Mouse (Mus musculus): Measurements from ENCODE around the gene Lipk. TPM values are rescaled to one million over a fixed set of nuclear protein-coding genes. Genes with fewer than 3 reads are reported as not detected.

The Lipk gene
- under 1 TPM; 0.15 to 0.40 (median 0.31) TPM for total RNA-seq (2022)

GRCm38 (mm10) chr19:34008002-34008401 is at the start of gene Lipk:
TSS of gene Lipk (plus strand) at chr19:34008290.
- no peak for DNase-seq

DNA sequence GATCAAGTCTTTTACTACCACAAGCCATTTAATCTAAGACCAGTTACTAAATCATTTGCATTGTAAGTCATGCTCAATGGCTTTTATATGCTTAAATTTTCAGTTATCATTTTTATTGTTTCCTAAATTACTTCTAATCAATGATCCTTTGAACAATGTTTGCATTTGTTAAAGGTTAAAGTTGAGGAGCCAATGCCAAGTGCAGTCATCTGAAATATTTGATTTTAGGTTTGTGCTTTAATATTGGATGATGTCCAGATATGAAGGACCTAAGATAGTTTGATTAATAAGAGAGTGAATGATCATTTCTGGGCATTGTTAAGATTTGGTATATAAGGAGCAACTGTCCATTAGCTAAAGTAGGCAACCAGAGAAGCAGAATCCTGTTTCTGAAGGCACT is 47.2 kb upstream of the Lipk start, which contains the start of gene Lipf:
TSS of gene Lipf (plus strand) at position 301 of the 400 bp plus-strand sequence.
- DNase-seq: no peak

- DNase-seq: no peak
Observed at GRCm38 (mm10) chr19:33979007-33979406, 29.1 kb upstream of the Lipk start.

GRCm38 (mm10) chr19:33983043-33983442 is 25.0 kb upstream of the Lipk start:
- DNase-seq: no peak

GRCm38 (mm10) chr19:34021440-34022172 is 13.5 kb downstream of the Lipk start:
- DNase-seq: no peak

DNA sequence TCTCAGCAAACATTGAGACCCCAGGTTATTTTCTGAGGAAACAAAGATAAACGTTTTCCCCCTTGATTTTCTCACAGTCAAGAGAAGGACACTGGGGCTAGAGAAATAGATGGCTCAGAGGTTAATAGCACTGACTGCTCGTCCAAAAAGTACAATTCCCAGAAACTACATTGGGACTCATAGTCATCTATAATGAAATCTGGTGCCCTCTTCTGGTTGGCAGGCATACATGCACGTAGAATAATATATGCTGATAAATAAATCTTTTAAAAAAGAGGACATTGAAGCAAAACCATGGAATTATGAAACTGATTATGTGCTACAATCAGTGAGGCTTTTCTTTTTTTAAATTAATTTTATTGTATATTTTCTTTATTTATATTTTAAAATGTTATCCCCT is 14.7 kb downstream of the Lipk start:
- DNase-seq: no peak

DNA sequence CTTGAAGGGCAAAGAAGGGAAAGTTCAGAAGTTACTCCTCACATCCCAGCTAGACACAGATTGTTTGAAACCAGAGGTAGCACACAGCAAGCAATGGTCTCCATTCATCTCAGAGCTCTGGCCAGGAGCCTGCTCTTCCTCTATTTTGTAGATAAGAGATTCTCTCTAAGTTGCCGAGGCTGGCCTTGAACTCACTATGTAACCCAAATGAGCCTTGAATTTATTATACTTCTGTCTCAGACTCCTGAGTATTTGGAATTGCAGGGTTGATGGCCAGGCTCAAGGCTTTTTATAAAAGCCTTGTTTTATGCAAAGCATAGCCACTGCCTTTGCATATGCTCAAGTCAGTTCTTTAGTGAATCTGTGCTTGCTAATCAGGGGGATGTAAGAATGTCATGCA is 31.6 kb downstream of the Lipk start:
- DNase-seq: peak; percentile 24

DNA sequence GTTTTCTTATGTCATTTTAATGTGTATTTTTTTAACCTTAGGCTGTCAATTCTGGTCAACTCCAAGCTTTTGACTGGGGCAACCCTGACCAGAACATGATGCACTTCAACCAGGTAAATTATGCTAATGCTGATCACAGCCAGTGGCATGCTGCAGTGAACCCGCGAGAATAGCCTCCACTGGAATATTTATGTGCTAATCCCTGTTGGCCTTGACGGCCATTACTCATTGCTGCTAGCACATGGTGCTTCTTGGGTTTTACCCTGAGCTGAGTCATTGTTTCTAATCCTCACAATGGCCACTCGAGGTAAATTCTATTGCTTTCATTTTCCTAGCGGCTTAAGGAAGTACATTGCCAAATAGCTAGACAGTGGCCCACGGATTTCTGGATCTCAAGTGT is 34.9 kb downstream of the Lipk start:
- peak; percentile 54 for DNase-seq

GRCm38 (mm10) chr19:34049371-34050039 is 41.4 kb downstream of the Lipk start:
- no peak for DNase-seq

- no peak for DNase-seq
Observed at GRCm38 (mm10) chr19:34051502-34051901, 43.4 kb downstream of the Lipk start.

DNA sequence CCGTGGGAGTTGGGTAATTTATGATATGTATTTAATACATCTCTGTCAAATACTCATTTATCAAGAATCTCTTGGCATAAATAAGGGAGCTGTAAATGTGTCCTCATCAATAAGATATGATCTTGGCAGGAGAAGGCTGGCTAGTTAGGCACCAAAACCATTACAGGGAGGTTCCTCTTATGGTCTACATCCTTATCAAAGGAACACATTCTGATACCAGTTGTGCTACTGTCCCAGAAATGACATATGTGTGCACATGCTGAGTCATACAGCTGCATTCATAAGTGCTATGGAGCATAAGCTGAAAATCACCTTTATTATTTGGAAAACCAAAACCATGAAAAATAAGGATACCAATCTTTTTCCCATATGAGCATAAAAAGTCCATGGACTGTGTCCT is 55.5 kb downstream of the Lipk start:
- no peak for DNase-seq

DNA sequence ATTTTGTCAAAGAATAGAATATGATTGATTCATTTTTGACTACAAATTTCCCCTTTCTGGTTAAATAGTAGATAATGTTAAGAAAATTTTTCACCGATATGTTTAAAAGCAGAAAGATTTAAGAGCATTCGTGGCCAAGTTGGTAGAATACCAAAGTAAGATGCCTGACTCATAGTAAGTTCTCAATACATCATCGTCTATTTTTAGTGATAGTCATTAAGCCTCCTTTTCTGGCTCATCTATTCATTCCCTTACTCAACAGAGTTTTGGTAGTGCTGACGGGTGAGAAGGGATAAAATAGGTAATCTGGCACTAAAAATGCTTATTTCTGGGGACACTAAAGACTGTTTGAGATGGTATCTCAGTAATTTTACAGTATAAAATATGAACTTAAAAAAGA is 56.0 kb downstream of the Lipk start:
- no peak for DNase-seq

DNA sequence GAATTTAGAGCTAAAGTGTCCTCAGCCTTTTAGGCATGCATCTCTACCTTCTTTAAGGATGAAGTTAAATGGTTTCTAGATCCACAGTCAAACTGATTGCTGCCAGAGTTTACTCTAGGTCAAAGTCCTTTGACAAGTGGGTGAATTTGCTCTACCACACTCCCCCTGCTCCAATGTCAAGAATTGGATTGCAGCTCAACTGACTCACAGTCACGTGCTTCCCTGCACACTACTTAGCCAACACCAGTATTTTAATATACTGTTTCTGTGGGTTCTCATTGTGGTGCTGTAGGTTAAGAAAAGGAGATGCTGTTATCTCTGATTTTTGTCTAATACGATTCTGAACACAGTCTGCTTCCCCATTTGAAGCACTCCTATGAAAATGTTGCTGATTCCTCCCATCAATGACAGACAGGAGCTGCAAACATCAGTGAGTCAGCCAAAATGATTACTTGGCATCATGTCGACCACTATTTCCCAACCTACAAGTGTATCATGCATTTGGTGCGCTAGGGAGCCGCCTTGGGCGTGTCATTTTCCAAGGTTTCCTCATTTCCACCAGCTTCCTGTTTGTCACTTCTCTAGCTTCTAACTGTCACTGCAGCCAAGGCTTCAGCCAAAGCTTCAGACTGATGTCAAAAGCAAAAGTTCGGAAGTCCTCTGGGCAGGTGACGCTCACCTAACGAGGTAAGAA is 58.8 kb downstream of the Lipk start, which contains the start of gene Lipn:
TSS of gene Lipn (plus strand) at position 580 of the 694 bp plus-strand sequence.
- DNase-seq: peak; percentile 12

DNA sequence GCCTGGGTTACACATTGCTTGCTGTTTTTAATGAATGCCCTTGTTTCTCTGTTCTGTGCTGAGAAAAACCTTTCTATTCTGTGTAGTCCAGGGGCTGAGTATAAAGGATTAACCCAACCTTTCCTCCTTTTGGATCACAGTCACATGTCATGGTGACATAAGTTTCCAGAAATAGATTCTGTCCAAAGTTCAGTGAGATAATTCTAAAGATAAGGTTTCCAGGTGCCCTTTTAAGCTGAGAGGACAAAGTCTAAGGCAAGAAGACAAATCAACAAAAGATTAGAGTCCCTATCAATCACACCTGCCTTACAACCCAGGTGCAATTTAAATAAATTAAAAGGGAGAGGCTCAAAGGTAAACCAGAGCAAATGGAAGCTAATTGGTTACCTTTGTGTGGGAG is 66.1 kb downstream of the Lipk start:
- no peak for DNase-seq

DNA sequence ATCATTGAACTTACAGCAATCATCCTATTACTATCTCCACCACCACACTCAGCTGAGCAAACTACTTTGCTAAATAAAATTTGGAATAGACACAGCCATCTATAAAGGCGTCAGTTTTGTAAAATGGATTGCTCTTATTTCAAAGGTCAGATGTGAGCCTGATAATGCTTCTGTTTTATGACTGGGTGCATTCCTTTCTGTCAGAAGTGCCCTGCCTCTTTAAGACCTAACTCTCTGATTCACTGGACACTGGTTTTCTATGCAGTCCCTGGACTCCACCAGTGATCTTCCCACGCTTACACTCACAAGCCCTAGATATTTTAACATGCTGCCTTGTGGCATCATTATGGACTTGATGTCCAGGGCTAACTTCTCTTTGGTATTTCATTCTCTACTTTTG is 70.0 kb downstream of the Lipk start:
- no peak for DNase-seq

- no peak for DNase-seq
Observed at GRCm38 (mm10) chr19:34089011-34089680, 81.1 kb downstream of the Lipk start.

DNA sequence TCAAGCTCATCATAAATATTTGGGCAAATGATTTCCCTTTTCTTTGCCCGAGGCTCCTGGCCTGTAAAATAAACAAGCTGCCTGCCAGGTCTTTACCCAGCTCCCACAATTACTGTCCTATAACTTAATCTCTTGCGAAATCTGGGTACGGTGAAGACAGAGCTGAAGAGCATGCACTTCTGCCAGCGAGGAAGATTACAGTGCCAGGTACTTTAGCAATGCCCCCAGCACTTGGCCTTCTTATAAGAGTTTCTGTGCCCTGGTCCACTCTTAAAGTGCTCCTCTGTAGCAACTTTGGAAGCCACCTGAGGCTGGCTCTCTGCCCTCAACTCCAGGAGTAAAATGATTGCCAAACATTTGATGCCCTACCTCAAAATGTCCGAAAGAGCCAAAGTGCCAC is 87.3 kb downstream of the Lipk start:
- no peak for DNase-seq

DNA sequence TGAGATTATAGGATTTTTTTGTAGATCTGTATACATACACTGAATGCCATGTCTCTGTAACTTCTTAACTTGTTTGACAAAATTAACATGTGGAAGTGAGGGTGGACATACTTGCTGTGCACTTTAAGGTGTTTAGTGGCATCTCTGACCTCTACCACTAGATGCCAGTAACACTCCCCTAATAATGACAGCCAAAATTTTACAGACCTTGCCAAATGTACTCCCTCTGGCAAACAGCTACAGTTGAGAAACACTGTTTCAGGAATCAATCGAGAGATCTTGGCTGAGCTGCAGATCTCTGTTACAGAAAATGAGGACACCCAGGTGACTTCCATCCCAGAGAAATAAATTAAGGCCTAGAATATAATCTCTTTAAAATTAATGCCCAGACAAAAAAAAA is 88.1 kb downstream of the Lipk start:
- DNase-seq: no peak
